Mouse (Mus musculus) stomach, embryonic 16.5 days (tissue): ENCODE measurements around the gene Amigo3. TPM values are rescaled to one million over a fixed set of nuclear protein-coding genes. Genes with fewer than 3 reads are reported as not detected.

Experiments used
- ATAC-seq: fragments of 200-750 bp; cut with Nextera tagmentation; 2 replicates; pipeline ENCODE4 v1.8.0; 2017; ENCODE audit warnings: moderate number of reproducible peaks, moderate TSS enrichment; ENCODE audit not compliant: insufficient read depth, low FRiP score
- H3K27ac ChIP-seq: fragments of 300-500 bp; sonication (generic); 2 replicates; pipeline ENCODE4 v1.5.1; 2014; ENCODE audit warnings: low read length
- H3K27me3 ChIP-seq: fragments of 300-500 bp; sonication (generic); 2 replicates; pipeline ENCODE4 v1.6.1; 2014; ENCODE audit warnings: low read length, control low read depth, mixed read lengths; ENCODE audit not compliant: control insufficient read depth, insufficient read depth
- H3K36me3 ChIP-seq: fragments of 300-500 bp; sonication (generic); 2 replicates; pipeline ENCODE4 v1.6.1; 2014; ENCODE audit warnings: low read length; ENCODE audit not compliant: control insufficient read depth, insufficient read depth
- H3K4me1 ChIP-seq: fragments of 300-500 bp; sonication (generic); 2 replicates; pipeline ENCODE4 v1.6.1; 2014; ENCODE audit warnings: low read length, control low read depth, mixed read lengths; ENCODE audit not compliant: control insufficient read depth, insufficient read depth
- H3K4me2 ChIP-seq: fragments of 300-500 bp; sonication (generic); 2 replicates; pipeline ENCODE4 v1.6.1; 2014; ENCODE audit warnings: low read depth, low read length, mixed read lengths
- H3K4me3 ChIP-seq: fragments of 300-500 bp; sonication (generic); replicated peaks from 2 replicates; pipeline ENCODE4 v1.5.1; 2014; ENCODE audit warnings: mild to moderate bottlenecking, low read length
- H3K9ac ChIP-seq: fragments of 300-500 bp; sonication (generic); 2 replicates; pipeline ENCODE4 v1.6.1; 2014; ENCODE audit warnings: low read length
- H3K9me3 ChIP-seq: fragments of 300-500 bp; sonication (generic); replicated peaks from 2 replicates; pipeline ENCODE4 v1.6.1; 2016; ENCODE audit warnings: low read length, control low read depth; ENCODE audit not compliant: control insufficient read depth
- WGBS: fragments of 180-500 bp; shearing (Covaris S2); extraction: QIAGEN DNeasy Blood & Tissue Kit; methylation state at CpG from one replicate; pipeline ENCODE4 v1.1.7; 2014; 5-methylcytosine and 5-hydroxymethylcytosine counted together
- polyA plus RNA-seq: library from polyadenylated mRNA; unstranded; fragments of >200 nt; fragmentation: Nextera tagmentation; extraction: Ambion mirVana; gene quantifications from 2 replicates; pipeline ENCODE4 v1.2.1, GENCODE M21; 2015

The Amigo3 gene
- polyA plus RNA-seq, 1 experiment from 2014 or later: 3.9 TPM

DNA sequence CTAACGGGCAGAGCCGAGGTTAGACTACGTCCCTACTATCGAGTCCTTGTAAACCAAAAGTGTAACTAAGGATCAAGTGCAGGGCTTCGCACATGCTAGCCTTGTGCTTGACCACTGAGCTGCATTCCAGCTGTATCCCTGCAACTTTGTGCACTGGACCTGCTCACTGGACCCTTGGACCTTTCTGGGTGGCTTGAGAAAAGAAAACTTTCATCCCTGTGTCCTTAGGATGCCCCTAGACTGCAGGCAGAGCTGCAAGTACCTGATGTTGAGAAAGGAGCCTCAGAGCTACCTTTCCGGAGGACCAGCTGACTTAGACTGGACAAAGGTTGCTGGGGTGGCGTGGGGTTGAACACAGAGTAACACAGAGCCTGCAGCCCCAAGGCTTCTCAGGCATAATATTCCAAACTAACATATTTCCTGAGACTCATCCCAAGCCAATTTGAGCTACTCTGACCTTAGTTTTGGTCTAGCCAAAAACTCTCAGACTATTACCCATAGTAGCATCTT, 37.7 kb downstream of the Amigo3 start:
- Histone ChIP-seq H3K27me3 (no peaks in the 10 kb centered on the region), H3K27ac (no peak overlapping the region), H3K4me3 (no peak overlapping the region), H3K9me3 (no peaks in the 10 kb centered on the region), H3K9ac (no peak overlapping the region), H3K4me1 (peaks cover 12% of the 10 kb centered on the region), H3K4me2 (no peak overlapping the region), H3K36me3 (peaks cover 24% of the 10 kb centered on the region)
- 95% methylated on average over 7 of the region's 7 CpGs for WGBS
- ATAC-seq: no peak

DNA sequence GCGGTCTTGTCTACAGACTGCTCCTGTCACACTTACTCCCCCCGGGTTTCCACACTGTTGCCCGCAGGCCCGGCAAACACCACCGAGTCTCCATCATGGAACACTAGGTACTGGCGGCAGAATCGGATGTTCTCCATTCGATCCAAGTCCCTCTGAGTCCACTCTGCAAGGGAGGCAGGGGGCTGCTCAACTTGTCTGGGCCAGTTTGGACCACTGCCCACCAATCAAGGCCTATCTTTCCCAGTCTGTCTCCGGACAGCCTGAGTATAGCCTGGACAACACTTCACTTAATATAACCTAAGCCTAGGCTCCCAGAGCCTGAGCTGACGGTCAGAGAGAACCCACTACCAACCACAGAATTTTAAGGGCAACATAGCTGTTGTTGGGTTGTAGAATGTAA, 40.6 kb downstream of the Amigo3 start:
- H3K4me3 ChIP-seq: peak overlapping the region; percentile 81
- H3K27me3 ChIP-seq: no peaks in the 10 kb centered on the region
- H3K36me3 ChIP-seq: peaks cover 8% of the 10 kb centered on the region; the same call in 1 of the 2 replicates
- no peak for ATAC-seq
- 65% methylated on average over 10 of the region's 10 CpGs for WGBS
- no peaks in the 10 kb centered on the region for H3K9me3 ChIP-seq
- peaks cover 20% of the 10 kb centered on the region for H3K4me1 ChIP-seq
- H3K4me2 ChIP-seq: peak overlapping the region; percentile 99
- H3K27ac ChIP-seq: peak overlapping the region; percentile 78
- peak overlapping the region; percentile 86 for H3K9ac ChIP-seq

DNA sequence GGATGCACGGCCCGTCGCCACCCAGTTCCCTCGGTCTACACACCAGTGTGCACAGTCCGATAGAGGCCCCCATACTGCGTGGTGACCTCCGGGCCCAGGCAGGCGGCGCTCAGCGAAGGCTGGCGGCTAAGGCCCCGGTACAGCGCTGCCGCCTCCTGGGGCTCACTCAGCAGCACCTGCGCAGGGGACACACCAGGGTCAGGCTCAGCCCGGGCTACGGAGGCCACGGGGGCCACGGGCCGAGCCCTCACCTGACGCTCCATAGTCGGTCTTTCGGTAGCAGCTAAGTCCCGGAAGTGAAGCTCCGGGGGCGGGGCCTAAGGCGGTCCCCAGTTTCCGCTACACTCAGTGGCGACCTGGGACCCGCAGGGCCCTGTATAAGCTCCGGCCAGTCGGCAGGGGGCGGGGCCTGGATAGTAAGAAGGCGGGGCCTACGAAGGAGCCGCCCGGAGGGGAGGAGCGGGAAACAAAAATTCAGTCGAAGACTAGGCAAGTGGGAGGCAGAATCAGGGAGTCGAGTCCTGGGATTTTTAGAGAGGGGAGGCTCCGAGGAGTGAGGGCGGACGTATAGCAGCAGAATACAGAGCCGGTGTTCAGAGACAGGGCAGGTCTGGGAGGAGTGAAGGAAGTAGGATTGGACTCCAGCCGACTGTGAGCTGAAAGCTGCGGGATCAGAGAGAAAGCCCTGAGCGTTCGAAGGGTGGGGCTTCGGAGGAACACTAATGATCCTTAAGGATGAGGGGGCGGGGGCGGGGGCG, 41.4 kb downstream of the Amigo3 start, which contains the start of gene Apeh:
TSS of gene Apeh (minus strand) at position 423 of the 758 bp plus-strand sequence.
- peaks cover 20% of the 10 kb centered on the region for H3K4me1 ChIP-seq
- H3K9me3 ChIP-seq: no peaks in the 10 kb centered on the region
- H3K27ac ChIP-seq: peak within 1 kb of the TSS; percentile 78
- H3K4me2 ChIP-seq: peak within 1 kb of the TSS; percentile 99
- H3K36me3 ChIP-seq: 0 out of 2 replicates have a peak, but pooled peaks cover under 1% of the 10 kb centered on the region
- no peaks in the 10 kb centered on the region for H3K27me3 ChIP-seq
- H3K4me3 ChIP-seq: peak within 1 kb of the TSS; percentile 81
- under 1% methylated on average over 52 of the region's 52 CpGs for WGBS
- ATAC-seq: peak; percentile 95
- H3K9ac ChIP-seq: peak within 1 kb of the TSS; percentile 86

DNA sequence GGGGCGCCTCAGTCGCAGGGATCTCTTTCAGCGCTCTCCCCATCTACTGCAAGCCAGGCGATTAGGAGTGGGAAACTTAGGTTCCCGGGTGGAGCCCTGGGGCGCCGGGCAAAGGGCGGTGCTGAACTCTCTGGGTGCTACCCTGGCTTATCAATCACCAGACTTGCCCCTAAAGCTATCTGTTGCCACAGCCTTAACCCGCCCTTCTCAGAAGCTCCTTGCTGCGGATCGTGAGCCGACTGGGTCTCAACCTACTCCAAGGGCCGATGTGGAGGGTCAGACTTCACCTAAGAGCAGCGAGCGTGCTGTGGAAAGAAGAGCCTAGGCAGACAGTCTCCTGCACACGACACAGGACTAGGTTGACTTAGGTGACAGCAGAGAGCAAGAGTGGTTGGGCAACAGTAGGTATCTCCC, 42.0 kb downstream of the Amigo3 start:
- peak; percentile 66 for ATAC-seq

DNA sequence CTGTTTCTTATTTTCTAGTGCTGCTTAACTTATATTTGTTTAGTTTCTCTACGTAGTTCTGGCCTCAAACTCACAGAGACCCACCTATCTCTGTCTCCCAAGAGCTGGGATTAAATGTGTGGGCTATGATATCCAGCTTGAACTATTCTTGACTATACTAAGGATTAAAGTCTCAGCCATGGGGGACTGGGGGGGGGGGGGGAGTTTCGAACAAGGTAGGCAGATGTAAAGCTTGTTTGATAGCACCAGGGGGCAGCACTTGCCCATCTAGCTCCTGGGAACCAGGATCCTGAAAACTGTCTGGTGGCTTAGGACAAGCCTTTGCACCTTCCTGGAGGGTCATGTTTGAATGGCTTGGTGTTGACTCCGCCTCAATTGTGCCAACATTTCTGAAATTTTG, 42.6 kb downstream of the Amigo3 start:
- H3K9ac ChIP-seq: peak overlapping the region; percentile 86
- no peak for ATAC-seq
- WGBS: 6% methylated on average over 3 of the region's 3 CpGs

More for the DNA sequence above, 42.0 kb downstream of the Amigo3 start:
- Histone ChIP-seq H3K9ac (peak overlapping the region; percentile 86), H3K9me3 (no peaks in the 10 kb centered on the region), H3K4me3 (peak overlapping the region; percentile 81), H3K4me1 (peaks cover 20% of the 10 kb centered on the region), H3K27me3 (no peaks in the 10 kb centered on the region), H3K4me2 (peak overlapping the region; percentile 99), H3K27ac (peak overlapping the region; percentile 78), H3K36me3 (no peaks in the 10 kb centered on the region)
- WGBS: 1% methylated on average over 16 of the region's 16 CpGs

DNA sequence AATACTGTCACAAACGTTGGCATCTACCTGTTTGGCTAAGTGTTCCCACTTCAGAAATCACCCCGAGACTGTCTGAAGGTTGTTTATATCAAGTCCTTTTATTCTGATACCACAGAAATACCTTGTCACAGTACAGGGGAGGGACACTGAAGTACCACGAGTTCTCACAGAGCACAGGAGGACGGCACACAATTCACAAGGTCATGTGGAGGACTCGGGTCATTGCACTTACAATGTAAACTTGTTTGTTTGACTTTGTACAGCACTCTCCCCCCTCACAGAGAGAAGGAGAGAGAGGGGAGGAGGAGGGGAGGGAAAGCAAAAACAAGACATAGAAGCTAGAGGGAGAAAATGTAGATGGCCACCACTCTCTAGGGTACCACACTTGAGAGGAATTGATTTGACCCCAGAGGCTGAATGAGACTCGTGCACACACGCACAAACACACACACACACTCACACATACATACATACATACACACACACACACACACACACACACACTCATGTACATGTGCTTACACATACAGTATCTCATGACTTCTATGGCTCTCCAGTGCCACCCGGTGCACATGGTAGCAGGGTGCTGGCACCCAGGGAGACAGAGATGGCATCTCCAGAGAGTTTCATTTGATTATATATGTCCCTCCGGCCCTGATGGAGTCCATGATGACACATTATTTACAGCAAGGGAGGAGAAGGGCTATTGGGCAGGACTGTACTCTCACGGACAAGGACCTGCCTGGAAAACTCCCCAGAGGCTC, 43.2 kb downstream of the Amigo3 start:
- Histone ChIP-seq H3K9me3 (no peaks in the 10 kb centered on the region), H3K36me3 (no peaks in the 10 kb centered on the region), H3K27me3 (no peaks in the 10 kb centered on the region), H3K4me1 (peaks cover 20% of the 10 kb centered on the region), H3K9ac (0 out of 2 replicates have a peak overlapping the region, but pooled peaks have one; percentile 54), H3K4me2 (peak overlapping the region; percentile 99; the same call in 1 of the 2 replicates), H3K27ac (peak overlapping the region; percentile 53), H3K4me3 (no peak overlapping the region)
- 50% methylated on average over 10 of the region's 10 CpGs for WGBS
- ATAC-seq: no peak

More for the DNA sequence above, 42.6 kb downstream of the Amigo3 start:
- Histone ChIP-seq H3K36me3 (no peaks in the 10 kb centered on the region), H3K4me1 (peaks cover 20% of the 10 kb centered on the region), H3K4me2 (peak overlapping the region; percentile 99), H3K9me3 (no peaks in the 10 kb centered on the region), H3K27ac (peak overlapping the region; percentile 78), H3K27me3 (no peaks in the 10 kb centered on the region), H3K4me3 (peak overlapping the region; percentile 81)

DNA sequence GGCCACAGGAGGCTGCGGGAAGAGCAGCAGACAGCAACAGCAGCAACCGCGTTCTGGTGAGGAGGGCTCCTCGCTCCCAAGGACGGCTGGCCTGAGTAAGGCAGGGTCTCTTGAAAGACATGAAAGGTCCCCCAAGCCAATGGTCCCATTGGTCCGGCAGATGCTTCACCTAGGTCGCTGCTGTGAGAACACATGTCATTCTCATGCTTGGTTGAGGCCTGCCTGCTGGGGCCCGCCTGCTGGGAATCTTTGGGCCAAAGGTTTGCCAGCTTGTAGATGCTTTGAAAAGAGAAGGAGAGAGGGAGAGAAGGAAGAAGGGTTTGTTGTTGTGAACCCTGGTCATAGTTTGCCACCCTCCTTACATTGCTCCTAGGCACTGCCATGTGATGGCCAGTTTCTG, 46.7 kb downstream of the Amigo3 start:
- no peak overlapping the region for H3K4me3 ChIP-seq
- H3K9ac ChIP-seq: no peak overlapping the region
- H3K27me3 ChIP-seq: no peaks in the 10 kb centered on the region
- WGBS: 91% methylated on average over 8 of the region's 8 CpGs
- H3K9me3 ChIP-seq: no peaks in the 10 kb centered on the region
- no peak overlapping the region for H3K4me2 ChIP-seq
- peaks cover 17% of the 10 kb centered on the region for H3K4me1 ChIP-seq
- no peaks in the 10 kb centered on the region for H3K36me3 ChIP-seq
- no peak for ATAC-seq
- no peak overlapping the region for H3K27ac ChIP-seq

DNA sequence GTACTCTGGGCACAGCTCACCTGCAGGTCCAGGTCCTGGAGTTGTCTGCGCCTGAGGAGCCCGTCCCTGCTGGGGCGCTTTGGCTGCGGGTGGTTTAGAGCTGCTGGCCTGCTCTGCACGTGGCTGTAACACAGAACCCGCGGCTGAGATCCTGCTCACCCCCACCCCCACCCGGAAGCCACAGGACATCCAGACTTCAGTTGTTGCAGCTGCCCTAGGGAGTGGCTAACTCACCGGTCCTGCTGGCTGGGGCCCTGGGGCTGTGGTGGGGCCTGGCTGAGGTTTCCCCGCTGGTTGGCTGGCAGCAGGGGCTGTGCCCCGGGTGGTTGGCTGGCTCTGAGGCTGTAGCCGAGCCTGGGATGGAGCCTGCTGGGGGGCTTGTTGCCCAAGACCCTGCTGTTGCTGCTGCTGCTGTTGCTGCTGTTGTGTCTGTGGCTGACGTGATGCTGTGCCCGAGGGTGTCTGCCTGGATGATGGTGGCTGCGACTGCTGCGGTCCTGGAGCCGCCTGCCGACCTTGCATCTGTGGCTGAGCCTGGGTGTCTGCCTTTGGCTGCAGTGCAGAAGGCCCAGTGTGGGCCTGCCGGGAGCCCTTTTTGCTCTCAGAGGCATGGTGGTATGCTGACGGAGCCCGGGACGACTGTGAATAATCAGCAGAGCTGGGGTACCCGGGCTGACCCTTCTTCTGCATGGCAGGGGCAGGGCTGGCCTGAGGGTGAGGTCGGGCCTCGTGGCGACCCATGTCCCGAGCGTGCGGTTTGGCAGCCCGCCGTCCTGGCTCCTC, 52.0 kb downstream of the Amigo3 start:
- Histone ChIP-seq H3K4me2 (peak overlapping the region; percentile 41), H3K27ac (peak overlapping the region; percentile 72), H3K4me1 (peaks cover 12% of the 10 kb centered on the region), H3K9me3 (no peaks in the 10 kb centered on the region), H3K9ac (peak overlapping the region; percentile 55), H3K36me3 (no peaks in the 10 kb centered on the region), H3K27me3 (no peaks in the 10 kb centered on the region), H3K4me3 (peak overlapping the region; percentile 27)
- ATAC-seq: peak; percentile 90
- WGBS: 42% methylated on average over 31 of the region's 31 CpGs
